Mouse (Mus musculus) forebrain, embryonic 11.5 days (tissue): ENCODE data around the gene Bnipl. TPM values are rescaled to one million over a fixed set of nuclear protein-coding genes. Genes with fewer than 3 reads are reported as not detected.
A peak's percentile ranks its signal among the peaks of the same experiment; 100 is the strongest.

Experiments used
- ATAC-seq: fragments of 200-750 bp; cut with Nextera tagmentation; replicated peaks from 2 replicates; pipeline ENCODE4 v1.8.0; 2017; ENCODE audit warnings: moderate TSS enrichment; ENCODE audit not compliant: low FRiP score
- DNase-seq: peaks from one replicate; pipeline ENCODE4 v3.0.0-alpha.2; 2017; ENCODE audit warnings: low spot score
- H3K27ac ChIP-seq: fragments of 300-500 bp; sonication (generic); 2 replicates; pipeline ENCODE4 v1.5.1; 2014; ENCODE audit warnings: low read depth, low read length
- H3K27me3 ChIP-seq: fragments of 300-500 bp; sonication (generic); 2 replicates; pipeline ENCODE4 v1.6.1; 2014; ENCODE audit warnings: mild to moderate bottlenecking, low read length, mixed read lengths; ENCODE audit not compliant: control insufficient read depth, insufficient read depth
- H3K36me3 ChIP-seq: fragments of 300-500 bp; sonication (generic); 2 replicates; pipeline ENCODE4 v1.6.1; 2014; ENCODE audit warnings: mild to moderate bottlenecking, low read length, moderate library complexity, mixed read lengths; ENCODE audit not compliant: control insufficient read depth, insufficient read depth
- H3K4me1 ChIP-seq: fragments of 300-500 bp; sonication (generic); replicated peaks from 2 replicates; pipeline ENCODE4 v1.6.1; 2014; ENCODE audit warnings: low read length, mixed read lengths; ENCODE audit not compliant: control insufficient read depth, insufficient read depth
- H3K4me2 ChIP-seq: fragments of 300-500 bp; sonication (generic); 2 replicates; pipeline ENCODE4 v1.6.1; 2014; ENCODE audit warnings: low read depth, mild to moderate bottlenecking, low read length, moderate library complexity, mixed read lengths; ENCODE audit not compliant: severe bottlenecking
- H3K4me3 ChIP-seq: fragments of 300-500 bp; sonication (generic); 2 replicates; pipeline ENCODE4 v1.5.1; 2014; ENCODE audit warnings: low read depth, low read length
- H3K9ac ChIP-seq: fragments of 300-500 bp; sonication (generic); 2 replicates; pipeline ENCODE4 v1.6.1; 2014; ENCODE audit warnings: low read length
- H3K9me3 ChIP-seq: fragments of 300-500 bp; sonication (generic); 2 replicates; pipeline ENCODE4 v1.6.1; 2016; ENCODE audit warnings: low read length, mixed read lengths; ENCODE audit not compliant: control insufficient read depth
- WGBS: fragments of 180-500 bp; shearing (Covaris S2); extraction: QIAGEN DNeasy Blood & Tissue Kit; methylation state at CpG from one replicate; pipeline ENCODE4 v1.1.7; 2014; 5-methylcytosine and 5-hydroxymethylcytosine counted together
- polyA plus RNA-seq: library from polyadenylated mRNA; unstranded; fragments of >200 nt; fragmentation: Nextera tagmentation; extraction: Ambion mirVana; gene quantifications from 2 replicates; pipeline ENCODE4 v1.2.1, GENCODE M21; 2014

Bnipl gene
- polyA plus RNA-seq, 1 experiment from 2014 or later = 0.72 TPM

DNA sequence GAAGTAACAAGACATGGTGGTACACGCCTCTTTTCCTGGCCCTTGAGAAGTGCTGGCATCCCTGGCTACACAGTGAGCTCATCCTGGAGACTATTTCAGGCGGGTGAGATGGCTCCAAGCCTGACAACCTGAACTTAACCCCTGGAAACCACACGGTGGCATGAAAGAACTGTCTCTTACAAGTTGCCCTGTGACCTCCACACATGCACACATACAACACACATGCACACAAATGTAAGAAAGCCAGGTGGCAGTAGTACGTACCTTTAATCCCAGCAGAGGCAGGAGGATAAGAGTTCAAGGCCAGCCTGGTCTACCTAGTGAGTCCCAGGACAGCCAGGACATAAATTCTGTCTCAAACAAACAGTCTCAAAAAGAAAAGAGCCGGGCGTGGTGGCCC is 12.0 kb downstream of the Bnipl start:
- 88% methylated on average over 6 of the region's 6 CpGs for WGBS
- no peaks in the 10 kb centered on the region for H3K4me1 ChIP-seq
- no peak overlapping the region for H3K27ac ChIP-seq
- H3K36me3 ChIP-seq = no peaks in the 10 kb centered on the region; the same call in 1 of the 2 replicates
- DNase-seq (no peak), ATAC-seq (no peak)
- no peak overlapping the region for H3K9ac ChIP-seq
- H3K27me3 ChIP-seq = no peaks in the 10 kb centered on the region
- H3K9me3 ChIP-seq = no peaks in the 10 kb centered on the region
- no peak overlapping the region for H3K4me3 ChIP-seq
- H3K4me2 ChIP-seq = no peak overlapping the region

DNA sequence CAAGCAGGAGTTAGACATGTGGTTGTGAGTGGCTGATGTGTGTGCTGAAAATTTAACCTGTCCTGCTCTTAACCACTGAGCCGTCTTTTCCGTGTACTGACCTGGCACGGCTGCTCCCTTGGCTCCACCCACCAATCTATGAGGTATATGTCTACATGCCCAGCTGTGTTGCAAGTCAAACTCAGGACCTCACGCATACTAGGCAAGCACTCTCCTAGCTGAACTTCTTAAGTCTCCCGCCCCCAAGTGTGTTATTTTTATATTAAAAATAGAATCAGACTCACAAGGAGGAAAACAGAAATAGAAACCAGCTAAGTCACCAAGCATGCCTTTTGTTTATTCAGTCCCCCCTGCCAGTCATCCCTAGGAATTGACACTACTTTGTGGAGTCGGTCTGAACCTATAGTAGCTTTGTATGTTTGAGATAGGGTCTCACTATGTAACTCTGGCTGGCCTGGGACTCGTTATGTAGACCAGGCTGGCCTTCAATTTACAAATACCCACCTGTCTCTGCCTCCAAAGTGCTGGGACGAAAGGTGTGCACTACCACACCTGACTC is 13.4 kb downstream of the Bnipl start:
- peaks cover 12% of the 10 kb centered on the region for H3K36me3 ChIP-seq
- H3K4me1 ChIP-seq = no peaks in the 10 kb centered on the region
- DNase-seq = no peak
- WGBS = 90% methylated on average over 8 of the region's 8 CpGs
- ATAC-seq = no peak
- no peak overlapping the region for H3K9ac ChIP-seq
- no peak overlapping the region for H3K4me3 ChIP-seq
- no peak overlapping the region for H3K4me2 ChIP-seq
- no peaks in the 10 kb centered on the region for H3K27me3 ChIP-seq
- no peaks in the 10 kb centered on the region for H3K9me3 ChIP-seq
- no peak overlapping the region for H3K27ac ChIP-seq

DNA sequence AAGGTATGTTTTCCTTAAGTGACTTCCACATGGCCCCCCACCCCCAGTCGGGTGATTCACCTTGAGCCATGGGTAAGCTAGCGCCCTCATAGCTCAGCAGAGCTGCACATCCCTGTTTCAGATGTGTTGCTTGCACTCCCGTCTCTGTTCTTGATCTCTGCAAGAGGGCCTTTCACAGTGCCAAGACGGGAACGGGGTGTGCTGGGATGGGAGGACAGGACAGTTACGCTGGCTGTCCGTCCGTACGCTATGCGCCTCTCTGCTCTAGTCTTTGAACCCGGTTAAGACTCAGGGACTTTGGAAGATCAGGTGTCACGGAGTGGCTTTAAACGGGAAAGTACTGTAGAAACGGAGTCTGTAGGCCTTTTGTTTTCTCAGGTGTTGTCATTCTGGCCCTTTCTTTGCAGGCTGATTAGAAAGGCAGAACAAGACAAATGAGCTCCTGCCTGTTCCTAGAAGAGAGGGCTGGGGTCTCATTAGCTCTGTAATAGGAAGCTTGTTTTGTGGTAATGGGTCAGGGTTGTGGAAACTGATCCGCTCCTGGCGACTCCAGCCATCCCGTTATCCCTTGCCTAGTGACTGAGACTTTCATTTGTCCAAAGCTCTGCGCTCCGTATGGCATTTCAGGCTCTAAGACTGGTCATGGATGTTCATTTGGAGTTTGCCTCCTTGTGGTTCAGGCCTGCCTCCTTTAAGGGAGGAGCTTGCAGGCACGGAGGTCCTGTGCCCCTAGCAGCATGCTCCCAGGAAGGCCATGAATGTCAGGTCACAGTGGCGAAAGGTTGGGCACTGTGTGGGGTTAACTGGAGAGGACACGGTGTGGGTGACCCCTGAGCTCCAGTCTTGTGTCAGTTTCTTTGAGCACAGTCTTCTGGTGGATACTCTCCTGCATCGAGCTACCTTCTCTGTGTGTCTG is 15.3 kb downstream of the Bnipl start:
- Histone ChIP-seq H3K4me2 (no peak overlapping the region), H3K9me3 (no peaks in the 10 kb centered on the region), H3K36me3 (peaks cover 20% of the 10 kb centered on the region), H3K9ac (no peak overlapping the region), H3K4me3 (no peak overlapping the region), H3K27ac (no peak overlapping the region), H3K4me1 (peaks cover 10% of the 10 kb centered on the region; the same call in 1 of the 2 replicates), H3K27me3 (no peaks in the 10 kb centered on the region)
- ATAC-seq (no peak), DNase-seq (no peak)
- whole genome bisulfite sequencing = 76% methylated on average over 23 of the region's 23 CpGs

DNA sequence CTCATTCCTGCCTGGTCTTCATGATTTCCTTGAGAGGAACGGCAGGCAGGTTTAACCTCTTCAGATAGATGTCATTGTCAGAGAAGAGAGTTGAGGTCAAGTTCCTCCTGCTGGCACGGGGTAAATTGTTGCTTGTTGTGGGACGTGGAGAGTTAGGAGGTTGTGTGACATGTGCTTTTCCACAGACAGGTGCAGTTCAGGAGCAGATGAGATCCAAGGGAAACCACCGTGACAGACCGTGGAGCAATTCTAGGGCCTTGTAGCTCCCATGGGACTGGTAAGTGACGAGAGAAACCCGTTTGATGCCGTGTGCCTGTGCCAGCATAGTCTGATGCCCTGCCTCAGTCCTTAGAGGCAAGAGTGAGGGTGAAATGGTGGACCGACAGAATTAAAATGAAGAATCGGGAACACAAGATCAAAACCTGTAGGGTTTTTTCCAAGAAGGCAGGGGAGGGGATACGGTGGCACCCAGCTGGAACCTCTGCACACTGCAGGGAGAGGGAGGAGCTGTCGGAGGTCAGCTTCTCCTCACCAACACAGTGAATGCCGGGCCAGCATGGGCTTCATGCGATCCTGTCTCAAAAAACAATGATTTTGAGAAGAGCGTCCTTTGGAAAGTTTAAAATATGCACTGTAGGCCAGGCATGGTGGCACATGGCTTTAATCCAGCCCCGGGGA is 17.6 kb downstream of the Bnipl start:
- Histone ChIP-seq H3K27ac (no peak overlapping the region), H3K36me3 (peaks cover 20% of the 10 kb centered on the region), H3K27me3 (no peaks in the 10 kb centered on the region), H3K9ac (no peak overlapping the region), H3K4me2 (no peak overlapping the region), H3K9me3 (no peaks in the 10 kb centered on the region), H3K4me1 (peaks cover 14% of the 10 kb centered on the region; the same call in 1 of the 2 replicates), H3K4me3 (no peak overlapping the region)
- no peak for ATAC-seq
- DNase-seq = no peak
- 91% methylated on average over 16 of the region's 16 CpGs for WGBS

DNA sequence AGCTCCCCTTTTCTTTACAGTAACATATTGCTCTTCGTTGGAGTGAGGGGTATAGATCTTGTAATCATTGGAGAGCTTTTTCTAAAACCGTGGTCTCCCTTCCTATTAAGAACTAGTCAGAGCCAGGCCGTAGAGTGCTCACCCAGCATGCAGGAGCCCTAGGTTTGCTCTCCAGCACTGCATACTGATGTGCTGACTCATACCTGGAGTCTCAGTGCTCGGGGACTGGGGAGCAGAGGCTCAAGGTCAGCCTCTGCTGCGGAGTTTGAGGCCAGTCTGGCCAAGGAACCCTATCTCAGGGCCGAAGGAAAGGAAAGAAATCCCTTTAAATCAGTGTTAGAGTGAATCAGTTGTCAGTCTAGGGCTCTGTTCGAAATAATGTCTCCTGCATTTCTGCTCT is 18.2 kb downstream of the Bnipl start:
- Histone ChIP-seq H3K9me3 (no peaks in the 10 kb centered on the region), H3K4me2 (no peak overlapping the region), H3K4me3 (no peak overlapping the region), H3K36me3 (peaks cover 20% of the 10 kb centered on the region), H3K4me1 (peaks cover 14% of the 10 kb centered on the region; the same call in 1 of the 2 replicates), H3K27ac (no peak overlapping the region), H3K27me3 (no peaks in the 10 kb centered on the region), H3K9ac (no peak overlapping the region)
- WGBS = 92% methylated on average over 7 of the region's 7 CpGs
- no peak for DNase-seq
- no peak for ATAC-seq

DNA sequence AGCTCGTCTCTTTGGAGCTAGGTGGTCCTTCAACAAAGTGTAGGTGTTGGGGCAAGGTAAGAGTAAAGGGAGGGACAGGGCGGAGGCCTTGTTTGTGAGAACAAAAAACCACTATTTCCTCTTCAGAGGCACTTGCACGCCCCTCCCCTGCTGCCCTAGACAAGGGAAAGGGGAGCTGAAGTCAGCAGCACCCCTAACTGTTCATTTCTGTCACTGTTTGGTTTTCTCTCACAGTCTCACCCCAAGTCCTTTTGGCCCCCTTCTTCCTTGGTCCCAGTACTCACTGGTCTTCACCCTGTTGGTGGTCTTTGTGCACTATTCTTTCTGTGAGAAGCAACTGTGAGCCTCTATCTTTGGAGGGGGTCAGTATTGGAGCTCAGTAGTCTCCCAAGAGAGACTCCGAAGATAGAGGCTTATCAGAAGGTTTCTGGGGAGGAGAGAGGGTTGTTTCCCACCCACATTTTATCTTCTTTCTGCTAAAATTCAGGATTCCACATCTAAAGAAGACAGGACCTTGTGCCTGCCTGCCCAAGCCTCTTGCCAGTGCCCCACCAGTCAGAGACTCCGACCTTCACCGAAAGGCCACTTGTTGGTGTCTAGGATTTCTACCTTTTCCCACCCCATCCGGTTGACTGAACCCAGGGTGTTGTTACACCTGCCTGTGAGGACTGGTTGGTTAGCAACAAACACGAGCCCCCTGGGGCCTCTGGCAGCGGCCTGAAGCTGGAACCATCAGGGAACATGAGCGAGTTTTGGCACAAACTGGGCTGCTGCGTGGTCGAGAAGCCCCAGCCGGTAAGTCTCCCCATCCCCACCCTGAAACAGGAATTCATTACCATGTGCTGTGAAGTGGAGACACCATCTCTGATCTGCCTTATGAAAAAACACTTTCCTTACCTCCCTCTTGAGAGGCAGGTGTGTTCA is 19.4 kb downstream of the Bnipl start, which contains the start of gene Mllt11:
Mllt11 (minus strand) TSS at position 874 of the 924 bp plus-strand sequence.
- 82% methylated on average over 13 of the region's 13 CpGs for WGBS
- ATAC-seq (no peak), DNase-seq (no peak)
- peak within 1 kb of the TSS; percentile 93 for H3K4me2 ChIP-seq
- peaks cover 20% of the 10 kb centered on the region for H3K36me3 ChIP-seq
- H3K27ac ChIP-seq = peak within 1 kb of the TSS; percentile 94
- H3K27me3 ChIP-seq = no peaks in the 10 kb centered on the region
- no peaks in the 10 kb centered on the region for H3K9me3 ChIP-seq
- peak within 1 kb of the TSS; percentile 96 for H3K9ac ChIP-seq
- H3K4me3 ChIP-seq = peak within 1 kb of the TSS; percentile 95; the same call in 1 of the 2 replicates
- H3K4me1 ChIP-seq = peaks cover 15% of the 10 kb centered on the region; the same call in 1 of the 2 replicates

DNA sequence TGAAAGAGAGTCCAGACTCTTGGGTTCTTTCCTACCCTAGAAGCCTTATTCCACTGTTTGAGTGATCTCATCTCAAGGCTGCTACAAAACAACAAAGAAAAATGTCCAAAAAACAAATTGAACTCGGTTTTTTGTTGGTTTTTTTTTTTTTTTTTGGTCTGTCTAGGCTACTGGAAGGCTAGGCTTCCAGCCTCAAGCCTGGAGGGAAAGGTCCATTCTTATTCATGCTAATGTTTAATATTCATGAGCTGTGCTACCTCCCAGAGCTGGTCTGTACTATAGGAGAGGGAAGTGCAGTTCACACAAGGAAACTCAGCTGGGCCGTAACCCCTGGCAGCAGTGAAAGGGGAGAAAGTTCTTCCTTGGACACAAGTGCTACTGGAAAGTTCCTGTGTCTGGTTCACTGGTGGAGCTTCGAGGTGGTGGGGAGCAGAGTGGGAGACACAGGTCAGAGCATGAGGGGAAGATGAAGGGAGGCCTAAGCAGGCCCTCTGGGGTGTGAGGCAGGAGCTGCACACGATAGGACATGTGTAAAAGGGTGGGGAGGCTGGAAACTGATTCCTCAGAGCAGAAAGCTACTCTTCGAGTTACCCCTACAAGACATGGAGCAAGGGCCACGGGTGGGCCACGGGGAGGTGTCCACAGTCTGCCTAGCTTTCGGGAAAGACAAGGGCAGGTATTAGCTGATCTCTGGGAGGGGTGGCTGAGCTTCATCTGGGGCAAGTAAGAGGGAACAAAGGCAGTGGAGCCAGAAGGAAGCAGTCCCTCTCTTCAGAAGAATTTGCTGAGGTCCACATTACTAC is 20.3 kb downstream of the Bnipl start:
- ATAC-seq = peak; percentile 19; the same call in 1 of the 2 replicates

More for the DNA sequence above, 20.3 kb downstream of the Bnipl start:
- H3K4me3 ChIP-seq = peak overlapping the region; percentile 95
- 36% methylated on average over 8 of the region's 8 CpGs for WGBS
- H3K36me3 ChIP-seq = peaks cover 20% of the 10 kb centered on the region
- H3K4me1 ChIP-seq = peaks cover 15% of the 10 kb centered on the region; the same call in 1 of the 2 replicates
- H3K27me3 ChIP-seq = no peaks in the 10 kb centered on the region
- DNase-seq = peak; percentile 63
- no peaks in the 10 kb centered on the region for H3K9me3 ChIP-seq
- peak overlapping the region; percentile 94 for H3K27ac ChIP-seq
- H3K9ac ChIP-seq = peak overlapping the region; percentile 96
- H3K4me2 ChIP-seq = peak overlapping the region; percentile 93
